Mouse (Mus musculus): ENCODE data around the gene Ppm1m. TPM values are rescaled to one million over a fixed set of nuclear protein-coding genes. Genes with fewer than 3 reads are reported as not detected.

Ppm1m gene
- polyA plus RNA-seq, 1 experiment = 47.0 TPM

GRCm38 (mm10) chr9:106158037-106158491 lies 41.5 kb downstream of the Ppm1m start, which contains the start of gene Glyctk:
Glyctk (minus strand) TSS chr9:106158138.
- DNase-seq (ENCODE audit: low spot score) = no peak

DNA sequence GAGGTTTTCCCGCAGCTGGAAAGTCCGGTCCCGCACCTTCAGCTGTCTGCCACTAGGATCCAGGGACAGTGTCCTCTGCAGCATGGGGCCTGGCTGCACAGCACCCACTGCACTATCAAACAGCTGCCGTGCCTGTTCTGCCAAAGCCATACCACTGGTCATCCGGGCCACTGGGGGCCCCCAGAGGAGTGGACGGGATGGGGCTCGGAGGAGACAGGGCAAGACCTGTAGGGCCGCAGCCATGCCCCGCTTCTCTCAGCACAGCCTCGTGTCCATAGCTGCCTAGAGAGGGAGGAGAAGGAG lies 42.0 kb downstream of the Ppm1m start:
- no peak for DNase-seq (ENCODE audit: low spot score)

DNA sequence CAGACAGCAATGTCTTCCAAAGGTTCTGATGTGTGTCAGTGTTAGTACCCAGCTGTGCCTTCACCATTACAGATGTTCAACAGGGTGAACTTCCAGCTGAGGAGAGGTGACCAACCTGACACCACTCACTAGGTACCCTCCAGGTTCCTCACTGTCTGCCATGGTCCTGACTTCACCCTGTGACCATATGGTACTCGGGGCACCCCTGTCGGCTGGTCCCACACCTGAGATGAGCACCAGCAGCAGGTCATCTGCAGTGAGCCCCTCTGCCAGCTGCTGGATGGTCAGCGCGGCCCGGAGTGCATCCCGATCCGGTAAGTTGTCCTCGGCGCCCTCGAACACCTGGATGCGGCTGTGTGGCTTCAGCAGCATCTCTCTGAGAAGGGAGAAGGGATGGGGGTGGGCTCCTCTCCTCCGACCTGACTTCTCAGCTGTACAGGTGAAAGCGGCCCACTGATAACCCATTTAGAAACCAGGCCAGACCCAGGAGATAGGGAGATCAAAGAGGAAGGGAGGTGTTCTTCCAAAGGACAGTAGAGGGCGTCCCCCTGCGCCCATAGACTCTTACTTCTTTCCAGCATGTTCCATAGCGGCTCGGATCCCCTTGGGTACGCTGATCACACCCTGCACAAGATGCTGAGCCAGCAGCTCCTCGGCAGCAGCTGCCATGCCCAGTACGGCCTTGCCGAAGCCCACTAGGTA lies 42.5 kb downstream of the Ppm1m start:
- no peak for DNase-seq (ENCODE audit: low spot score)

GRCm38 (mm10) chr9:106156419-106156818 lies 43.1 kb downstream of the Ppm1m start:
- DNase-seq (ENCODE audit: low spot score) = no peak

DNA sequence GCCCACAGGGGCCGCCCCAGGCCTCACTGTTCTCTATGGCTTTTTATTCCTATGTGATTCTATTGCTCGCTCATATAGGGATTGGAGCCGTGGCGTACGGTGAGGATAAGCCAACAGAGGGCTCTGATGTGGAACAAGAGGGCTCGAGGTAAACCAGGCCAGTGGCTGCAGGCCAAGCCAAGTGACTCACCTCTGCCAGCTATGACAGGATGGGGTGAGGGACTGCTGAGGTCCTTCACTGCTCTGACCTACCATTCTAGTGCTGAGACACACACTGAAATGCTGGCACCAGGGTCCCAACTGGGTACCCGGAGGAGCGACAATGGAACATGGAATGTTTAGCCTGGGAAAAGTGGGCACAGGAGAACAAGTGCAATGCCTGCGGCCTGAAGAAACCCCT lies 45.4 kb downstream of the Ppm1m start:
- no peak for DNase-seq (ENCODE audit: low spot score)

DNA sequence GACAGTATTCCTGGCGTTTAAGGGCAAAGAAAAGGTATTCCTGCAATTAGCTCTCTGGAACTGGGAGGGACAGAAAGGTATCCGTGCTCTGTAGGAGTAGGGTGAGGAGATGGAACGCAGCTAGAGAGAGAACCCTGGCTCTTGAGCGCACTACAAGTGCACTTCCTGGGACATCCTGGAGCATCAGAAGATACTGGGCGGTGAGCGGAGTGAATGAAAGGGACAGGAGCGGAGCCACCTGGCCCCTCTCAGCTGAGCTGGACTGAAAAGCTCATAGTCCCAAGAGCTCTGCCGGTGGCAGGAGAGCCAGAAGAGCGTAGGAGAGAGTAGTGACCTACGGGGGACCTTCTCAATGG lies 50.2 kb downstream of the Ppm1m start:
- no peak for DNase-seq (ENCODE audit: low spot score)

GRCm38 (mm10) chr9:106148541-106149398 lies 50.8 kb downstream of the Ppm1m start:
- no peak for DNase-seq (ENCODE audit: low spot score)

- DNase-seq (ENCODE audit: low spot score) = no peak
Measured at GRCm38 (mm10) chr9:106147851-106148431, 51.6 kb downstream of the Ppm1m start.

GRCm38 (mm10) chr9:106147281-106147680 lies 52.3 kb downstream of the Ppm1m start:
- DNase-seq (ENCODE audit: low spot score) = no peak

GRCm38 (mm10) chr9:106145582-106145981 lies 54.0 kb downstream of the Ppm1m start:
- DNase-seq (ENCODE audit: low spot score) = no peak

Other genes with a start within 250 kb of the Ppm1m start
- gene Col6a5, start 239.1 kb downstream of the Ppm1m start, polyA plus RNA-seq (2012; rRNA removed) = 4.1 and 4.8 TPM in 2 replicates
- 1.3 and 1.4 TPM in 2 replicates for gene Col6a4, start 103.0 kb downstream of the Ppm1m start, polyA plus RNA-seq (2012; rRNA removed)
- gene Glyctk, start 41.6 kb downstream of the Ppm1m start, polyA plus RNA-seq (2012; rRNA removed) = 1.1 and 1.5 TPM in 2 replicates
- gene Wdr82, start 28.8 kb downstream of the Ppm1m start, polyA plus RNA-seq (2012; rRNA removed) = 67.9 and 72.1 TPM in 2 replicates
- 33.1 and 35.7 TPM in 2 replicates for gene Twf2, start 3.4 kb upstream of the Ppm1m start, polyA plus RNA-seq (2012; rRNA removed)
- 1.8 and 2.5 TPM in 2 replicates for gene Tlr9, start 22.9 kb upstream of the Ppm1m start, polyA plus RNA-seq (2012; rRNA removed)
- gene Alas1, start 48.9 kb upstream of the Ppm1m start, polyA plus RNA-seq (2012; rRNA removed) = 93.3 and 105 TPM in 2 replicates
- 3.9 and 4.5 TPM in 2 replicates for gene Poc1a, start 81.3 kb upstream of the Ppm1m start, polyA plus RNA-seq (2012; rRNA removed)
- gene Dusp7, start 168.9 kb upstream of the Ppm1m start, polyA plus RNA-seq (2012; rRNA removed) = 33.5 and 34.7 TPM in 2 replicates
- gene Rpl29, start 229.7 kb upstream of the Ppm1m start, polyA plus RNA-seq (2012; rRNA removed) = 1,045 and 1,109 TPM in 2 replicates
- gene Acy1, start 238.6 kb upstream of the Ppm1m start, polyA plus RNA-seq (2012; rRNA removed) = 7.8 and 10.2 TPM in 2 replicates
- 69.6 and 84.4 TPM in 2 replicates for gene Abhd14b, start 247.7 kb upstream of the Ppm1m start, polyA plus RNA-seq (2012; rRNA removed)
- 44.9 and 46.9 TPM in 2 replicates for gene Abhd14a, start 247.9 kb upstream of the Ppm1m start, polyA plus RNA-seq (2012; rRNA removed)

Measured in urinary bladder, adult 2 months (tissue).